Mouse (Mus musculus): ENCODE results near the gene Tepsin. TPM values are rescaled to one million over a fixed set of nuclear protein-coding genes. Genes with fewer than 3 reads are reported as not detected.

The Tepsin gene
- polyA plus RNA-seq, 1 experiment = 10.3 TPM

GRCm38 (mm10) chr11:120069261-120069660 lies 29.3 kb downstream of the Tepsin start:
- Histone ChIP-seq H3K4me3 (no peak overlapping the region), H3K27me3 (ENCODE audit: control insufficient read depth, insufficient read depth, insufficient read length) (no peaks in the 10 kb centered on the region), H3K4me2 (ENCODE audit: low read depth) (no peak overlapping the region), H3K79me2 (ENCODE audit: control insufficient read depth, insufficient read depth) (no peaks in the 10 kb centered on the region), H3ac (ENCODE audit: control insufficient read depth, insufficient read length) (no peak overlapping the region), H3K36me3 (ENCODE audit: control insufficient read depth, insufficient read depth) (no peaks in the 10 kb centered on the region)
- TF ChIP-seq MYOD1 (IDR thresholded peaks at IDR 0.05; ENCODE audit: control insufficient read depth in 1 of 3, insufficient read length in 2 of 3, low read depth in 2 of 3) (no peak), REST (IDR thresholded peaks at IDR 0.05; ENCODE audit: insufficient read depth, insufficient read length) (no peak), E2F4 (IDR thresholded peaks at IDR 0.05; ENCODE audit: insufficient read depth) (no peak), TCF3 (IDR thresholded peaks at IDR 0.05; ENCODE audit: insufficient read length, low read depth) (no peak), POLR2A (IDR thresholded peaks at IDR 0.05; ENCODE audit: insufficient read length, low read depth) (no peak), MAX (IDR thresholded peaks at IDR 0.05; ENCODE audit: low read depth) (no peak), CEBPB (IDR thresholded peaks at IDR 0.05; ENCODE audit: insufficient read depth, poor library complexity, severe bottlenecking) (no peak), MYOG (IDR thresholded peaks at IDR 0.05; ENCODE audit: control insufficient read depth in 1 of 3, insufficient read depth in 1 of 3, insufficient read length in 2 of 3, low read depth in 2 of 3) (no peak), TCF12 (IDR thresholded peaks at IDR 0.05; ENCODE audit: insufficient read depth, poor library complexity, severe bottlenecking) (no peak), USF1 (IDR thresholded peaks at IDR 0.05; ENCODE audit: low read depth) (no peak), SRF (IDR thresholded peaks at IDR 0.05; ENCODE audit: control insufficient read depth, insufficient read length, low read depth) (no peak)

- no peaks in the 10 kb centered on the region for H3K79me2 ChIP-seq (ENCODE audit: control insufficient read depth, insufficient read depth)
- no peaks in the 10 kb centered on the region for H3K27me3 ChIP-seq (ENCODE audit: control insufficient read depth, insufficient read depth, insufficient read length)
- H3K36me3 ChIP-seq (ENCODE audit: control insufficient read depth, insufficient read depth) = no peaks in the 10 kb centered on the region
- H3K4me3 ChIP-seq = no peak overlapping the region
- H3K4me2 ChIP-seq (ENCODE audit: low read depth) = no peak overlapping the region
- H3ac ChIP-seq (ENCODE audit: control insufficient read depth, insufficient read length) = no peak overlapping the region
- TF ChIP-seq MYOG (IDR thresholded peaks at IDR 0.05; ENCODE audit: control insufficient read depth in 1 of 3, insufficient read depth in 1 of 3, insufficient read length in 2 of 3, low read depth in 2 of 3) (no peak), REST (IDR thresholded peaks at IDR 0.05; ENCODE audit: insufficient read depth, insufficient read length) (no peak), SRF (IDR thresholded peaks at IDR 0.05; ENCODE audit: control insufficient read depth, insufficient read length, low read depth) (no peak), POLR2A (IDR thresholded peaks at IDR 0.05; ENCODE audit: insufficient read length, low read depth) (no peak), E2F4 (IDR thresholded peaks at IDR 0.05; ENCODE audit: insufficient read depth) (no peak), POLR2AphosphoS2 (IDR thresholded peaks at IDR 0.05; ENCODE audit: insufficient read length, low read depth) (no peak), USF1 (IDR thresholded peaks at IDR 0.05; ENCODE audit: low read depth) (no peak), TCF12 (IDR thresholded peaks at IDR 0.05; ENCODE audit: insufficient read depth, poor library complexity, severe bottlenecking) (no peak), MAX (IDR thresholded peaks at IDR 0.05; ENCODE audit: low read depth) (no peak), MYOD1 (IDR thresholded peaks at IDR 0.05; ENCODE audit: control insufficient read depth in 1 of 3, insufficient read length in 2 of 3, low read depth in 2 of 3) (no peak), CEBPB (IDR thresholded peaks at IDR 0.05; ENCODE audit: insufficient read depth, poor library complexity, severe bottlenecking) (no peak), TCF3 (IDR thresholded peaks at IDR 0.05; ENCODE audit: insufficient read length, low read depth) (no peak)
Measured at GRCm38 (mm10) chr11:120067834-120068233, 30.7 kb downstream of the Tepsin start.

GRCm38 (mm10) chr11:120065291-120065690 lies 33.2 kb downstream of the Tepsin start:
- Histone ChIP-seq H3ac (ENCODE audit: control insufficient read depth, insufficient read length) (no peak overlapping the region), H3K4me3 (no peak overlapping the region), H3K27me3 (ENCODE audit: control insufficient read depth, insufficient read depth, insufficient read length) (peaks cover 13% of the 10 kb centered on the region), H3K79me2 (ENCODE audit: control insufficient read depth, insufficient read depth) (no peaks in the 10 kb centered on the region), H3K36me3 (ENCODE audit: control insufficient read depth, insufficient read depth) (no peaks in the 10 kb centered on the region), H3K4me2 (ENCODE audit: low read depth) (no peak overlapping the region)
- TF ChIP-seq TCF12 (IDR thresholded peaks at IDR 0.05; ENCODE audit: insufficient read depth, poor library complexity, severe bottlenecking) = no peak
- no peak for TF ChIP-seq CEBPB (IDR thresholded peaks at IDR 0.05; ENCODE audit: insufficient read depth, poor library complexity, severe bottlenecking)
- no peak for TF ChIP-seq SRF (IDR thresholded peaks at IDR 0.05; ENCODE audit: control insufficient read depth, insufficient read length, low read depth)
- no peak for TF ChIP-seq USF1 (IDR thresholded peaks at IDR 0.05; ENCODE audit: low read depth)
- no peak for TF ChIP-seq POLR2AphosphoS2 (IDR thresholded peaks at IDR 0.05; ENCODE audit: insufficient read length, low read depth)
- TF ChIP-seq MYOD1 (IDR thresholded peaks at IDR 0.05; ENCODE audit: control insufficient read depth in 1 of 3, insufficient read length in 2 of 3, low read depth in 2 of 3) = no peak
- no peak for TF ChIP-seq REST (IDR thresholded peaks at IDR 0.05; ENCODE audit: insufficient read depth, insufficient read length)
- TF ChIP-seq MYOG (IDR thresholded peaks at IDR 0.05; ENCODE audit: control insufficient read depth in 1 of 3, insufficient read depth in 1 of 3, insufficient read length in 2 of 3, low read depth in 2 of 3) = no peak
- TF ChIP-seq POLR2A (IDR thresholded peaks at IDR 0.05; ENCODE audit: insufficient read length, low read depth) = no peak
- TF ChIP-seq E2F4 (IDR thresholded peaks at IDR 0.05; ENCODE audit: insufficient read depth) = no peak
- TF ChIP-seq MAX (IDR thresholded peaks at IDR 0.05; ENCODE audit: low read depth) = no peak

- TF ChIP-seq SRF (IDR thresholded peaks at IDR 0.05; ENCODE audit: control insufficient read depth, insufficient read length, low read depth) (no peak), POLR2AphosphoS2 (IDR thresholded peaks at IDR 0.05; ENCODE audit: insufficient read length, low read depth) (no peak), TCF12 (IDR thresholded peaks at IDR 0.05; ENCODE audit: insufficient read depth, poor library complexity, severe bottlenecking) (no peak), MYOG (IDR thresholded peaks at IDR 0.05; ENCODE audit: control insufficient read depth in 1 of 3, insufficient read depth in 1 of 3, insufficient read length in 2 of 3, low read depth in 2 of 3) (no peak), POLR2A (IDR thresholded peaks at IDR 0.05; ENCODE audit: insufficient read length, low read depth) (no peak), MYOD1 (IDR thresholded peaks at IDR 0.05; ENCODE audit: control insufficient read depth in 1 of 3, insufficient read length in 2 of 3, low read depth in 2 of 3) (no peak)
- H3K4me2 ChIP-seq (ENCODE audit: low read depth) = no peak overlapping the region
- H3K27me3 ChIP-seq (ENCODE audit: control insufficient read depth, insufficient read depth, insufficient read length) = peaks cover 19% of the 10 kb centered on the region
- no peak overlapping the region for H3ac ChIP-seq (ENCODE audit: control insufficient read depth, insufficient read length)
- no peak overlapping the region for H3K4me3 ChIP-seq
- H3K36me3 ChIP-seq (ENCODE audit: control insufficient read depth, insufficient read depth) = no peaks in the 10 kb centered on the region
- no peaks in the 10 kb centered on the region for H3K79me2 ChIP-seq (ENCODE audit: control insufficient read depth, insufficient read depth)
Measured at GRCm38 (mm10) chr11:120064668-120065040, 33.9 kb downstream of the Tepsin start.

Measured in myocyte (in vitro differentiated cells).